Mouse (Mus musculus): ENCODE results near the gene Gm3015.
"Not testable (repeated sequence)": the region's sequence is repeated elsewhere in the genome, so short reads cannot be mapped to it uniquely, and the experiment has no call there.

The Gm3015 gene

GRCm38 (mm10) chr14:42768721-42769120 is at the start of gene Gm3015:
Gene Gm3015 (minus strand): TSS chr14:42768821.
- DNase-seq: not testable (repeated sequence)

DNA sequence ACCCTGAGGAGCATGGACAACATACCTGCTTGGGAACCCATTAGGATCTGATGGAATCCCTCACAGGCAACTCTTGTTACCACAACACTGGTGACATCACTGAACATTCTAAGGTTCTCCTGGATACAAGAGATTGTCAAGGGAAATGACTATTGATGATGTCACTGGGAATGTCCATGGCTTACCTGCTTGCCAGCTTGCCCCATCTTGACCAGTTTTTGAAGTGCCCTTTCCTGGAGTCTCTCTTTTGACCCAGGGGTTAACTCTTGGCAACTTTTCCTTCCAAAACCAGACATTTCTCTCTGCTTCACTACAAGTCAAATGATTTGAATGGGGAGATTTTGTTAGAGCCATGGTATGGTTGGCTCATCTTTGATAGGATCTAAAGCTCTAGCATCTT is 29.3 kb upstream of the Gm3015 start, which contains the start of gene Gm10377:
Gene Gm10377 (minus strand): TSS at position 101 of the 400 bp plus-strand sequence.
- DNase-seq: not testable (repeated sequence)
